Mouse (Mus musculus): ENCODE data around the gene Zdhhc14.

DNA sequence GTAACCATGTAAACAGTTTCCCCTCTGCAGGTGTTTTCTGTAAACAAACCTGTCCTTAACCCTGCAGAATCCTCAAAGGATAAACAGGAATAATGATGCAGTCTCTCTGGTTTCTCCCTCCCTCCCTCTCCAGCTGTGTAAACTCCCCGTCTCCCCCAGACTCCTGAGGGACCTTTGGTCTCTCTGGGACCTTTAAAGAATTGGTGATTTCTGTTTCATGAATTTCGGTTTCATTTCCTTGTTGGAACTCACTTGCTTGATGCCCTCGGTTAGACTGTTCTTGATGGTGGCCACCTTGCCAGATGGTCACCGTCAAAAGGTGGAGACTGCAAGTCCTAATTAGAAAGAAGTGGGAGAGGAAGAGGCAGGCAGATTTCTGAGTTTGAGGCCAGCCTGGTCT lies 8.9 kb upstream of the Zdhhc14 start:
- no peak for TF ChIP-seq GATA1 (IDR thresholded peaks at IDR 0.05; ENCODE audit: low read length)
- TF ChIP-seq TAL1 (IDR thresholded peaks at IDR 0.05; ENCODE audit: low read length), result no peak
